Mouse (Mus musculus) macrophage (primary cell): ENCODE data around the gene Tubb5. TPM values are rescaled to one million over a fixed set of nuclear protein-coding genes. Genes with fewer than 3 reads are reported as not detected.

Source experiments
- H3K27ac ChIP-seq: fragments of 350-480 bp; formaldehyde crosslinking; 2 replicates; pipeline ENCODE4 v1.9.0; 2021
- H3K36me3 ChIP-seq: fragments of 350-480 bp; formaldehyde crosslinking; 2 replicates; pipeline ENCODE4 v1.9.0; 2021; ENCODE audit errors: inconsistent target
- H3K4me3 ChIP-seq: fragments of 350-480 bp; formaldehyde crosslinking; 2 replicates; pipeline ENCODE4 v1.9.0; 2021; ENCODE audit errors: inconsistent target
- H3K79me2 ChIP-seq: fragments of 350-480 bp; formaldehyde crosslinking; 2 replicates; pipeline ENCODE4 v1.9.0; 2021; ENCODE audit errors: inconsistent target
- WGBS: methylation state at CpG from one replicate; pipeline ENCODE4 v1.1.7; 2026; ENCODE audit warnings: inconsistent platforms; ENCODE audit not compliant: missing documents; 5-methylcytosine and 5-hydroxymethylcytosine counted together
- polyA plus RNA-seq: library from polyadenylated mRNA; stranded (reverse); fragments of 250-400 nt; gene quantifications from 3 replicates; pipeline ENCODE4 v1.2.4, GENCODE M21; 2018; ENCODE audit warnings: inconsistent platforms
- total RNA-seq, 78 experiments: library from RNA; depleted of rRNA; stranded (reverse); fragments of 250-400 nt; gene quantifications; 1 replicate in 9 of 78; 2 replicates in 24 of 78; 3 replicates in 43 of 78; 4 replicates in 2 of 78; pipeline ENCODE4 v1.2.4; 2018; ENCODE audit warnings: inconsistent platforms in 56 of 78

The Tubb5 gene
- 100 to 1,000 TPM in 2 of 26 experiments, 10 to 100 TPM in 21, 1 to 10 TPM in 3; 6.5 to 144 (median 36.4) TPM for total RNA-seq (2018; cell fraction: chromatin; rRNA removed)
- 100 to 1,000 TPM; 196 to 602 (median 339) TPM for total RNA-seq (2018; cell fraction: cytosol; rRNA removed)
- total RNA-seq (2018; cell fraction: nucleus; rRNA removed), result 100 to 1,000 TPM in 17 of 26 experiments, 10 to 100 TPM in 9; 35.0 to 372 (median 132) TPM
- polyA plus RNA-seq, result 187 to 603 TPM (median 205 TPM) in 3 replicates

- H3K27ac ChIP-seq, result peak within 1 kb of the TSS; percentile 96
- WGBS, result 1% methylated on average over 29 of the region's 29 CpGs
- peaks cover 63% of the 10 kb centered on the region for H3K79me2 ChIP-seq
- H3K4me3 ChIP-seq, result peak within 1 kb of the TSS; percentile 98
- peaks cover 25% of the 10 kb centered on the region for H3K36me3 ChIP-seq
Observed at GRCm38 (mm10) chr17:35838122-35838544, at the start of gene Tubb5. Tubb5 (minus strand) TSS chr17:35838306.

GRCm38 (mm10) chr17:35887725-35888124 lies 49.6 kb upstream of the Tubb5 start:
- Histone ChIP-seq H3K27ac (no peak overlapping the region), H3K79me2 (no peaks in the 10 kb centered on the region), H3K4me3 (no peak overlapping the region), H3K36me3 (peaks cover 90% of the 10 kb centered on the region)
- 86% methylated on average over 11 of the region's 17 CpGs for WGBS

- H3K36me3 ChIP-seq, result peaks cover 62% of the 10 kb centered on the region
- no peak overlapping the region for H3K27ac ChIP-seq
- H3K4me3 ChIP-seq, result no peak overlapping the region
- peaks cover 19% of the 10 kb centered on the region for H3K79me2 ChIP-seq
- WGBS, result 94% methylated on average over 14 of the region's 14 CpGs
Observed at GRCm38 (mm10) chr17:35883777-35884176, 45.7 kb upstream of the Tubb5 start.

GRCm38 (mm10) chr17:35882924-35883323 lies 44.8 kb upstream of the Tubb5 start:
- peaks cover 19% of the 10 kb centered on the region for H3K79me2 ChIP-seq
- 90% methylated on average over 17 of the region's 17 CpGs for WGBS
- H3K36me3 ChIP-seq, result peaks cover 54% of the 10 kb centered on the region
- H3K27ac ChIP-seq, result no peak overlapping the region
- no peak overlapping the region for H3K4me3 ChIP-seq

GRCm38 (mm10) chr17:35879245-35880057 lies 41.3 kb upstream of the Tubb5 start, which contains the start of gene Dhx16:
Dhx16 (plus strand) TSS chr17:35879819.
- Histone ChIP-seq H3K4me3 (peak within 1 kb of the TSS; percentile 59), H3K27ac (no peak within 1 kb of the TSS), H3K36me3 (peaks cover 41% of the 10 kb centered on the region), H3K79me2 (peaks cover 35% of the 10 kb centered on the region)
- WGBS, result 7% methylated on average over 66 of the region's 66 CpGs

GRCm38 (mm10) chr17:35874721-35875120 lies 36.6 kb upstream of the Tubb5 start:
- Histone ChIP-seq H3K4me3 (no peak overlapping the region), H3K79me2 (peaks cover 61% of the 10 kb centered on the region), H3K36me3 (peaks cover 32% of the 10 kb centered on the region), H3K27ac (no peak overlapping the region)
- 88% methylated on average over 6 of the region's 6 CpGs for WGBS

- Histone ChIP-seq H3K27ac (no peak overlapping the region), H3K36me3 (peaks cover 32% of the 10 kb centered on the region), H3K4me3 (no peak overlapping the region), H3K79me2 (peaks cover 69% of the 10 kb centered on the region)
- WGBS, result 60% methylated on average over 13 of the region's 21 CpGs
Observed at GRCm38 (mm10) chr17:35873774-35874519, 35.8 kb upstream of the Tubb5 start.

GRCm38 (mm10) chr17:35870884-35871696 lies 33.0 kb upstream of the Tubb5 start:
- 23% methylated on average over 8 of the region's 8 CpGs for WGBS
- Histone ChIP-seq H3K27ac (peak overlapping the region; percentile 98), H3K4me3 (peak overlapping the region; percentile 97), H3K36me3 (peaks cover 28% of the 10 kb centered on the region), H3K79me2 (peaks cover 92% of the 10 kb centered on the region)

GRCm38 (mm10) chr17:35870151-35870883 lies 32.2 kb upstream of the Tubb5 start:
- Histone ChIP-seq H3K79me2 (peaks cover 85% of the 10 kb centered on the region), H3K36me3 (peaks cover 23% of the 10 kb centered on the region), H3K27ac (peak overlapping the region; percentile 98), H3K4me3 (peak overlapping the region; percentile 97)
- 0% methylated on average over 9 of the region's 9 CpGs for WGBS

GRCm38 (mm10) chr17:35869346-35870067 lies 31.4 kb upstream of the Tubb5 start:
- H3K79me2 ChIP-seq, result peaks cover 79% of the 10 kb centered on the region
- H3K27ac ChIP-seq, result peak overlapping the region; percentile 98
- H3K36me3 ChIP-seq, result peaks cover 15% of the 10 kb centered on the region
- WGBS, result 1% methylated on average over 7 of the region's 7 CpGs
- peak overlapping the region; percentile 97 for H3K4me3 ChIP-seq

- 1% methylated on average over 7 of the region's 7 CpGs for WGBS
- peak overlapping the region; percentile 97 for H3K4me3 ChIP-seq
- H3K36me3 ChIP-seq, result peaks cover 9% of the 10 kb centered on the region; the same call in 1 of the 2 replicates
- H3K79me2 ChIP-seq, result peaks cover 79% of the 10 kb centered on the region
- peak overlapping the region; percentile 98 for H3K27ac ChIP-seq
Observed at GRCm38 (mm10) chr17:35868961-35869345, 30.8 kb upstream of the Tubb5 start.

GRCm38 (mm10) chr17:35868165-35868820 lies 30.2 kb upstream of the Tubb5 start:
- Histone ChIP-seq H3K36me3 (peaks cover 8% of the 10 kb centered on the region; the same call in 1 of the 2 replicates), H3K79me2 (peaks cover 79% of the 10 kb centered on the region), H3K27ac (peak overlapping the region; percentile 98), H3K4me3 (peak overlapping the region; percentile 97)
- WGBS, result under 1% methylated on average over 15 of the region's 17 CpGs
